Mouse (Mus musculus): ENCODE measurements at regions not wholly inside any gene's neighbourhood (a gene's known extent, or its start where the extent isn't known, plus 50 kb on each side); places are given as distances from the start of the nearest gene placed in this dataset.

DNA sequence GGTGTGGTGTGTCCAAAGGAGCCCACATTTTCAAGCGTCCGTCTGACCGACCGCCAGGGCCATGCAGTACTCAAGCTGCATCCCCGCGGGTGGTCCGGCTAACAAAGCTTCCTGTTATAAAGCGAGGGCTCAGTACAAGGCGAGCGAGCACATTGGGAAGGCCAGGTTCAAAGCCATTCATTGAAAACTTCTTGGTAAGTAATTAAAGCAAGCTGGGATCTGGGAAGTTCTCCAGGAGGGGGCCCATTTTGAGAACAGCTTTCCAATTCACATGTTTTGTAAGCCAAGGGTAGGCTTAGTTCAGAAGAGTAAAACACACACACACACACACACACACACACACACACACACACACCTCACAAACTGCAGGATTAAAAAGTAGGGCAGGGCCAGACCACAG is 57.3 kb upstream of the Prep start:
- H3K4me3 ChIP-seq (ENCODE audit: low read depth, low read length): no peak overlapping the region
- no peak overlapping the region for H3K4me2 ChIP-seq (ENCODE audit: low read depth, low read length)
- no peaks in the 10 kb centered on the region for H3K4me1 ChIP-seq (ENCODE audit: control insufficient read depth, insufficient read depth, low read length)
- H3K9ac ChIP-seq (replicated peaks; ENCODE audit: low read depth, low read length): no peak overlapping the region
- ATAC-seq (ENCODE audit: low read depth): peak; percentile 68; the same call in 1 of the 2 replicates
- no peak overlapping the region for H3K27ac ChIP-seq (ENCODE audit: low read depth, low read length)
- no peaks in the 10 kb centered on the region for H3K27me3 ChIP-seq (ENCODE audit: control insufficient read depth, insufficient read depth, low read length)
- no peaks in the 10 kb centered on the region for H3K36me3 ChIP-seq (ENCODE audit: control insufficient read depth, insufficient read depth, low read length)
- 6% methylated on average over 10 of the region's 10 CpGs for WGBS
- H3K9me3 ChIP-seq (ENCODE audit: control insufficient read depth, low read length): no peaks in the 10 kb centered on the region

DNA sequence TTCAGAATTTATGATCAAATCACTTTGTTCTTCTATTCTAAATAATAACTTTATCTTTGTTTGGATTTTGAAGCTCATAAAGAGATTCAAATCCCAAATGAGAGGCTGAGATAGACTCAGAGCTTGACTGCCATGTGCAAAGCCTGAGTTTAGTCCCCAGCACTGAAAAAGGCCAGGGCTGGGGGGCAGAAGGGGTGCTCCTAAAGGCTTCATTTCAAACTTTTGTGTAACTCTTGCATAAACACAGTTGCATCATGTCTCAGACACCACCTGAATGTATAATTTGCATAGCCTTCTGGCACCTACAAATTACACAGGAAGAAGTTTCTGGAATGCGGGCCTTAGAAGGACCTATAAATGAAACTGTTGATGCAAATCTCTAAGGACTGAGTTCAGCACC is 57.8 kb upstream of the Prep start:
- H3K9me3 ChIP-seq (ENCODE audit: control insufficient read depth, low read length): no peaks in the 10 kb centered on the region
- no peaks in the 10 kb centered on the region for H3K36me3 ChIP-seq (ENCODE audit: control insufficient read depth, insufficient read depth, low read length)
- H3K27ac ChIP-seq (ENCODE audit: low read depth, low read length): no peak overlapping the region
- H3K4me1 ChIP-seq (ENCODE audit: control insufficient read depth, insufficient read depth, low read length): no peaks in the 10 kb centered on the region
- WGBS: 70% methylated on average over 1 of the region's 1 CpGs
- no peak overlapping the region for H3K4me3 ChIP-seq (ENCODE audit: low read depth, low read length)
- H3K9ac ChIP-seq (replicated peaks; ENCODE audit: low read depth, low read length): no peak overlapping the region
- H3K27me3 ChIP-seq (ENCODE audit: control insufficient read depth, insufficient read depth, low read length): no peaks in the 10 kb centered on the region
- H3K4me2 ChIP-seq (ENCODE audit: low read depth, low read length): no peak overlapping the region
- no peak for ATAC-seq (ENCODE audit: low read depth)

DNA sequence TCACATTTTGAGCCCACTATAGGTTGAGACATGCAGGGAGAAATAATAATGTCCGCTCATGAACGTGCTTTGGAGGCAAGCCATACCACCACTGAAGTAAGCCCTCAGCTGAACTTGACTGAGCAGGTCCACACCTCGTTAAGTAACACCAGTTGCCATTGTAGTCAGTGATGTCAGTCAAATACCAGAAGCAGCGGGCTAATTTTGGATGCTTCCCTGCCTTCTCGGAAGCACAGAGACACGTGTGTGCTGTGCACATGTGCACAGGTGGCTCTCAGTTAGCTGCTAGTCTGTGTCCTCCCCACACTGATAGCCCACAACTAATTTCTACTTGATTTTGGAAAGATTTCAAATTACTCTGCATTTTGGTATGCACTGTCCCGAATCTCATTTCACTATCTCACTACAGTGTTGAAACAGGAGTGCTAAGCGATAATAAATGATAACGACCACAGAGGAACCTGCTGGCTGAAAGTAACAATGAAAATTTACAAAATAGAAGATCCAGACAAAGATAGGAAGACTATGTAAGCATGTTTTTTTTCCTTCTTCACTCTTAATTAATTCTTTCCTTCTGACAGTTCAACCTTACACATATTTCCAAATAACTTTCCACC is 62.9 kb upstream of the Prep start:
- Histone ChIP-seq H3K9me3 (ENCODE audit: control insufficient read depth, low read length) (no peaks in the 10 kb centered on the region), H3K27me3 (ENCODE audit: control insufficient read depth, insufficient read depth, low read length) (no peaks in the 10 kb centered on the region), H3K4me3 (ENCODE audit: low read depth, low read length) (no peak overlapping the region), H3K27ac (ENCODE audit: low read depth, low read length) (no peak overlapping the region), H3K4me2 (ENCODE audit: low read depth, low read length) (no peak overlapping the region), H3K9ac (replicated peaks; ENCODE audit: low read depth, low read length) (no peak overlapping the region), H3K36me3 (ENCODE audit: control insufficient read depth, insufficient read depth, low read length) (no peaks in the 10 kb centered on the region), H3K4me1 (ENCODE audit: control insufficient read depth, insufficient read depth, low read length) (0 out of 2 replicates have a peak, but pooled peaks cover 2% of the 10 kb centered on the region)
- WGBS: 78% methylated on average over 9 of the region's 9 CpGs
- no peak for ATAC-seq (ENCODE audit: low read depth)

DNA sequence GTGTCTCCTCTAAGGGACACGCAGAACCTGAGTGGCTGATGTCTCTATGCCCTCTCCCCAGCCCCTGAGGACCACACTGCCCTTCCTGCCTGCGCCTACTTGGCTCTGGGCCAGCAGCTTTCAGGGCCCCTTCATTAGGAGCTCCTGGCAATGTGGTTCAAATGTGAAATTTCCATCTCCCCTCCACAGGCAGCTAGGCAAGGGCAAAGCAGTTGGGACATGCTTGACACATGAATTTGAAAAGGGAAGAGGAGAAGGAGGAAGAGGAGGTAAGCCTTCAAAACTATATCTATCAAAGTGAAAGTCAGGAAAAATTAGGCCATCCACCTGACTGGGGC is 63.7 kb upstream of the Prep start:
- no peak overlapping the region for H3K27ac ChIP-seq (ENCODE audit: low read depth, low read length)
- H3K4me2 ChIP-seq (ENCODE audit: low read depth, low read length): no peak overlapping the region
- ATAC-seq (ENCODE audit: low read depth): no peak
- WGBS: 54% methylated on average over 2 of the region's 2 CpGs
- 0 out of 2 replicates have a peak, but pooled peaks cover 2% of the 10 kb centered on the region for H3K4me1 ChIP-seq (ENCODE audit: control insufficient read depth, insufficient read depth, low read length)
- H3K4me3 ChIP-seq (ENCODE audit: low read depth, low read length): no peak overlapping the region
- H3K9ac ChIP-seq (replicated peaks; ENCODE audit: low read depth, low read length): no peak overlapping the region
- H3K27me3 ChIP-seq (ENCODE audit: control insufficient read depth, insufficient read depth, low read length): no peaks in the 10 kb centered on the region
- no peaks in the 10 kb centered on the region for H3K36me3 ChIP-seq (ENCODE audit: control insufficient read depth, insufficient read depth, low read length)
- no peaks in the 10 kb centered on the region for H3K9me3 ChIP-seq (ENCODE audit: control insufficient read depth, low read length)

DNA sequence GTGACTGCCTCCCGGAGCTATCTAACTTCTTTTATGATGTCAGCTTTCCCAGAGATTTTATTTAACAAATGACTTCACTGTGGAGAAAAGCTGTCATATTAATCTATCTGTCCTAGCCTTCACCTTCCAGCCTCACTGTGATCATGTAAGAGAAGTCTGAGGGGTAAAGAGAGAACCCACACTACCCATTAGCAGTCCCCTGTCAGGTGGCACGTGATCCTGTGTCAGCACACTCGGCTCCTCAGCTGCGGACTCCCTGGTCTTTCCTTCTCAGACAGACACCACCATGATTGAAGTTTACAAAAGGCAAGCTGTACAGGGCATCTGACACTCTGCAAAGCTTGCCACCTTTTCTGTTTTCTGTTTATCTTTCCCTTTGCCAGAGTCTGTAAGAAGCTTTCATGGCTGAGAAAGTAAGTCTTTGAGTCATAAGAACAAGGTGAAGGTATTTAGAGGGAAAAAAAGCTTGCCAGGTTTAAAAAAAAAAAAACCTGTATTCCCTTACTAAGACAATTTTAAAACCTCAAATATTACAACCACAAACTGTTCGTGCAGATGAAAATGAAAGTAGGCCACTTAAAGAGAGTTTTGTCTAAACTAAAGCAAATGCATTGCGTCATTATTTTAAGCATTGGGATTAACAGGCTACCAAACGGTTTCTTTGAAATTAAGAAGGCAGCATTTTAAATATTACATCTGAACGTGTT is 64.2 kb upstream of the Prep start:
- WGBS: 72% methylated on average over 8 of the region's 8 CpGs
- H3K4me2 ChIP-seq (ENCODE audit: low read depth, low read length): no peak overlapping the region
- H3K4me3 ChIP-seq (ENCODE audit: low read depth, low read length): no peak overlapping the region
- no peak for ATAC-seq (ENCODE audit: low read depth)
- H3K9me3 ChIP-seq (ENCODE audit: control insufficient read depth, low read length): no peaks in the 10 kb centered on the region
- no peak overlapping the region for H3K9ac ChIP-seq (replicated peaks; ENCODE audit: low read depth, low read length)
- no peaks in the 10 kb centered on the region for H3K27me3 ChIP-seq (ENCODE audit: control insufficient read depth, insufficient read depth, low read length)
- no peaks in the 10 kb centered on the region for H3K36me3 ChIP-seq (ENCODE audit: control insufficient read depth, insufficient read depth, low read length)
- no peak overlapping the region for H3K27ac ChIP-seq (ENCODE audit: low read depth, low read length)
- H3K4me1 ChIP-seq (ENCODE audit: control insufficient read depth, insufficient read depth, low read length): 0 out of 2 replicates have a peak, but pooled peaks cover 2% of the 10 kb centered on the region

DNA sequence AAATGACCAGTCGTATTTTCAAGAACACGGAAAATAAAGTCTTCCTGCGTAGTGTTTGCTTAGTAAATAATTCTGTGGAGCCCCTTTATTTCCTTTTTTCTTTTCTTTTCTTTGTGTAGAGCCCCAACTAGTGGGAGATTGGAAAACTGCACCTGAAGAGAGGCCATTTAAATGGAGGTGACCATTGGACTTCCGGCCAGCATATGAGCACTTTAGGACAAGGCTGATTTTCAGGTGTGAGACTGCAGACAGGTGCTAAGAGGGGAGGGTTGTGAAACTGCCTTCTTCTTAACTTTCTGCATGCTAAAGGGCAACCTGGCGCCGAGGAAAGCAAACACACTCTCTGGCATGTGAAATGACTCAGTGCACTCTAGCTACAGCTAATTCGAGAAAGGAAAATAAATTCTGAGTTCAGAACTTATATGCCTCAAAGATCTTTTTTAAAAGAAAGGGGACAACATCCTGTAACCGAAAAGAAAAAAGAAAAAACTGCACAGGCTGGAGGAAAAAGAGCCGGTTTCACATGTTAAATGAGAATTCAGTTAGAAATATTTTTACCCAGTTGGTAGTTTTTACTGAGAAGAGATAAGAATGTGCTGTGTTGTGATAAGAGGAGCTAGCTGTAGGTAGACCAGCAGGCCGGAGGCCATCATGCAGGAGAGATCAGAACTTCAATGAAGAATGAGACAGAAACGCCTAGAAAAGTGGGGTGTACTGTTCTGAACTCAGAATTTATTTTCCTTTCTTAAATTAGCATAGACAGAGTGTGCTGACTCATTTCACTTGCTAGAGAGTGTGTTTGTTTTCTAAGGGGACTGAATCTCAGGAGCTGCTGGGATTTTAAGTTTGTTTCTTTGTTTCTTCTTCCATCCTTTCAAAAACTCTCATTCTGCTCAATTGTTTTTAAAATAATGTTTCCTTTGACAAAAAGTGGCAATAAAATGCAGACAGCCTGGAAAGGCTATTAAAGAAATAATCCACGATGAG is 65.8 kb upstream of the Prep start:
- no peak overlapping the region; the same call in 1 of the 2 replicates for H3K27ac ChIP-seq (ENCODE audit: low read depth, low read length)
- H3K9ac ChIP-seq (replicated peaks; ENCODE audit: low read depth, low read length): peak overlapping the region; percentile 47; the same call in 1 of the 2 replicates
- peak overlapping the region; percentile 70 for H3K4me2 ChIP-seq (ENCODE audit: low read depth, low read length)
- 44% methylated on average over 12 of the region's 12 CpGs for whole genome bisulfite sequencing
- H3K4me1 ChIP-seq (ENCODE audit: control insufficient read depth, insufficient read depth, low read length): peaks cover 2% of the 10 kb centered on the region; the same call in 1 of the 2 replicates
- ATAC-seq (ENCODE audit: low read depth): peak; percentile 58
- H3K36me3 ChIP-seq (ENCODE audit: control insufficient read depth, insufficient read depth, low read length): no peaks in the 10 kb centered on the region
- H3K4me3 ChIP-seq (ENCODE audit: low read depth, low read length): peak overlapping the region; percentile 34
- H3K9me3 ChIP-seq (ENCODE audit: control insufficient read depth, low read length): no peaks in the 10 kb centered on the region
- no peaks in the 10 kb centered on the region for H3K27me3 ChIP-seq (ENCODE audit: control insufficient read depth, insufficient read depth, low read length)

DNA sequence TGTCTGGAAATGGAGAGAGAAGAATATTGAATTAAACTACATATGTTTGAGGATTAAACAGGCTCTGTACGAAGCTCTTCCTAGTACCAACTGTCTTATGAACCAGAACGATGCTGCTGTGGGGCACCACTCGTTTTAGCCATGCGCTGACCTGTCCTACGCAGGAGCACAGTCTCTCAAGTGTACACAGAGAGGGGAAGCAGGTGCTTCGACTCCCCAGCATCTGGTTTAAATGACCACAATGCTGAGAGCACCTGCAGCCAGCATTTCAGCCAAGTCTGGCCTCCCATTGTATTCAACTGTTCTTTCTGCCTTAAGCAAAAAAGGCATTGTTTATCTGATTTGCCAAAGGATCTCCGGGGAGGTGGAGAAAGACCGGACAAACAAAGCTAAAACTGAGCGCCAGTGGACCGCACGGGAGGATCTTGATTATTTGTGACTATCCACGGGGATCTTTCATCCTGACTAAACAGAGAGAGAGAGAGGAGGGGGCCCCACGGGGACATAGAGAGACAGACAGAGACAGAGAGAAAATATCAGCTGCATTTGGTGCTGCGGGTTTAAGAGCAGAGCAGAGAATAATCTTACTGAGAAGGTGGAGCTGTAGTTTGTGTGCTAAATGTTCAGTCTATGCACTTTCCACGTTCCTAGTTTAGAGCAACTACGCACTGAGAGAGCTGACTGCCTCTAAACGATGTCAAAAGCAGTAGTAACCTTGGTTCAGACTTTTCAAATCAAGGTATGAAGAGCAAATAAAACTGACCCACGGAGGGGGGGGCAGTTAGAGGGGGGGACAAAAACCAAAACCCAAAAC is 66.8 kb upstream of the Prep start:
- Histone ChIP-seq H3K27ac (ENCODE audit: low read depth, low read length) (peak overlapping the region; percentile 66; the same call in 1 of the 2 replicates), H3K27me3 (ENCODE audit: control insufficient read depth, insufficient read depth, low read length) (no peaks in the 10 kb centered on the region), H3K36me3 (ENCODE audit: control insufficient read depth, insufficient read depth, low read length) (no peaks in the 10 kb centered on the region), H3K4me1 (ENCODE audit: control insufficient read depth, insufficient read depth, low read length) (peaks cover 2% of the 10 kb centered on the region; the same call in 1 of the 2 replicates), H3K4me2 (ENCODE audit: low read depth, low read length) (peak overlapping the region; percentile 70), H3K9me3 (ENCODE audit: control insufficient read depth, low read length) (no peaks in the 10 kb centered on the region), H3K4me3 (ENCODE audit: low read depth, low read length) (peak overlapping the region; percentile 34), H3K9ac (replicated peaks; ENCODE audit: low read depth, low read length) (peak overlapping the region; percentile 47; the same call in 1 of the 2 replicates)
- WGBS: 13% methylated on average over 18 of the region's 18 CpGs
- peak; percentile 64 for ATAC-seq (ENCODE audit: low read depth)

DNA sequence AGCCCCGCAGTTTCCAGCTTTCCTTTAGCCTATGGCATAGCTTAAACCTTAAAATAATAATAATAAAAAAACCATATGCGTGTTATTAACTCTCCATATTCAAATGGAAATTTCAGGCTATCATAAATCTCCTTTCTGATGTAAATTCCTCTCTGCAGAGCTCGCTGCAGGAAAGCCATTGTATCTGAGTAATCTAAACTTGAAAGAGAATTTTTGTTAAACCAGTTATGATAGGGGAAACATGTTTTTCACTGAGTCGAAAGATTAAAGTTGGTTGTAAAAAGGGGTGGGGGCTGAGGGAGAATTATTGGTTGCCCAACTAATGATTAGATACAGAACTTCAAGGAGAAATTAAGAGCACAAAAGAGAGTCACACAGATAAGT is 69.1 kb upstream of the Prep start:
- 1% methylated on average over 4 of the region's 4 CpGs for WGBS
- peak overlapping the region; percentile 10; the same call in 1 of the 2 replicates for H3K4me3 ChIP-seq (ENCODE audit: low read depth, low read length)
- H3K4me2 ChIP-seq (ENCODE audit: low read depth, low read length): peak overlapping the region; percentile 41
- H3K27ac ChIP-seq (ENCODE audit: low read depth, low read length): no peak overlapping the region
- ATAC-seq (ENCODE audit: low read depth): no peak
- H3K9ac ChIP-seq (replicated peaks; ENCODE audit: low read depth, low read length): no peak overlapping the region
- no peaks in the 10 kb centered on the region for H3K36me3 ChIP-seq (ENCODE audit: control insufficient read depth, insufficient read depth, low read length)
- no peaks in the 10 kb centered on the region for H3K27me3 ChIP-seq (ENCODE audit: control insufficient read depth, insufficient read depth, low read length)
- H3K4me1 ChIP-seq (ENCODE audit: control insufficient read depth, insufficient read depth, low read length): peaks cover 5% of the 10 kb centered on the region; the same call in 1 of the 2 replicates
- no peaks in the 10 kb centered on the region for H3K9me3 ChIP-seq (ENCODE audit: control insufficient read depth, low read length)

Measured in neural tube, embryonic 14.5 days (tissue).